Mouse (Mus musculus) neural tube, embryonic 15.5 days (tissue): Measurements from ENCODE around the gene Amhr2. TPM values are rescaled to one million over a fixed set of nuclear protein-coding genes. Genes with fewer than 3 reads are reported as not detected.

Experiments
- ATAC-seq: fragments of 200-750 bp; cut with Nextera tagmentation; 2 replicates; pipeline ENCODE4 v1.8.0; 2017; ENCODE audit warnings: mild to moderate bottlenecking, moderate TSS enrichment, moderate library complexity; ENCODE audit not compliant: low FRiP score
- H3K27ac ChIP-seq: fragments of 300-500 bp; sonication (generic); replicated peaks from 2 replicates; pipeline ENCODE4 v1.5.1; 2015; ENCODE audit warnings: mild to moderate bottlenecking, inconsistent platforms
- H3K27me3 ChIP-seq: fragments of 300-500 bp; sonication (generic); replicated peaks from 2 replicates; pipeline ENCODE4 v1.6.1; 2015; ENCODE audit warnings: inconsistent platforms
- H3K36me3 ChIP-seq: fragments of 300-500 bp; sonication (generic); 2 replicates; pipeline ENCODE4 v1.6.1; 2015; ENCODE audit warnings: inconsistent platforms
- H3K4me1 ChIP-seq: fragments of 300-500 bp; sonication (generic); 2 replicates; pipeline ENCODE4 v1.6.1; 2015; ENCODE audit warnings: inconsistent platforms
- H3K4me2 ChIP-seq: fragments of 300-500 bp; sonication (generic); 2 replicates; pipeline ENCODE4 v1.6.1; 2015; ENCODE audit warnings: inconsistent platforms, mild to moderate bottlenecking, moderate library complexity
- H3K4me3 ChIP-seq: fragments of 300-500 bp; sonication (generic); replicated peaks from 2 replicates; pipeline ENCODE4 v1.5.1; 2015; ENCODE audit warnings: mild to moderate bottlenecking, inconsistent platforms
- H3K9ac ChIP-seq: fragments of 300-500 bp; sonication (generic); replicated peaks from 2 replicates; pipeline ENCODE4 v1.6.1; 2015; ENCODE audit warnings: mild to moderate bottlenecking, inconsistent platforms
- H3K9me3 ChIP-seq: fragments of 300-500 bp; sonication (generic); replicated peaks from 2 replicates; pipeline ENCODE4 v1.6.1; 2016; ENCODE audit warnings: inconsistent platforms
- WGBS: fragments of 180-500 bp; shearing (Covaris S2); methylation state at CpG from one replicate; pipeline ENCODE4 v1.1.7; 2015; ENCODE audit warnings: mixed read lengths; 5-methylcytosine and 5-hydroxymethylcytosine counted together
- polyA plus RNA-seq: library from polyadenylated mRNA; unstranded; fragments of >200 nt; fragmentation: Nextera tagmentation; extraction: Ambion mirVana; gene quantifications from 2 replicates; pipeline ENCODE4 v1.2.1, GENCODE M21; 2015

Gene Amhr2
- polyA plus RNA-seq, 1 experiment from 2014 or later: 0.83 TPM

DNA sequence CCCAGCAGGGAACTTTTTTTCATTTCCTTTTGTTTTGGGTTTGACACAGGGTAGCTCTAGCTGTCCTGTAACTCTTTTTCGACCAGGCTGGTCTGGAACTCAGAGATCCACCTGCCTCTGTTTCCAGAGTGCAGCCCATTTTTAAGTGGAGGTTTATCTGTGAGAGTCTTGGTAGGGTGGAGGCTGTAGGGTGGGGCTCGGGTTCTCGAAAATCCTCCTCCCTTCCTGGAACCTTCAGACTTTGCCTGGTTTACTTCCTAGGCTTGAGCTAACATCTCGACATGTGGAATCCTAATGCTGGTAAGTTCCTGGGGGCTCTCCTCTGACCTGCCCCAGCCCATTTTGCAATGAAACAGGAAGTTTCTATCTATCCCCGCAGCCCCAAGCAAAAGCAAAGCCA is 14.7 kb downstream of the Amhr2 start:
- Histone ChIP-seq H3K27me3 (no peaks in the 10 kb centered on the region), H3K9me3 (no peaks in the 10 kb centered on the region), H3K4me2 (peak overlapping the region; percentile 58), H3K4me1 (peaks cover 19% of the 10 kb centered on the region), H3K36me3 (no peaks in the 10 kb centered on the region; the same call in 1 of the 2 replicates), H3K4me3 (0 out of 2 replicates have a peak overlapping the region, but pooled peaks have one; percentile 45), H3K27ac (no peak overlapping the region), H3K9ac (no peak overlapping the region)
- 73% methylated on average over 5 of the region's 5 CpGs for WGBS
- ATAC-seq: no peak

DNA sequence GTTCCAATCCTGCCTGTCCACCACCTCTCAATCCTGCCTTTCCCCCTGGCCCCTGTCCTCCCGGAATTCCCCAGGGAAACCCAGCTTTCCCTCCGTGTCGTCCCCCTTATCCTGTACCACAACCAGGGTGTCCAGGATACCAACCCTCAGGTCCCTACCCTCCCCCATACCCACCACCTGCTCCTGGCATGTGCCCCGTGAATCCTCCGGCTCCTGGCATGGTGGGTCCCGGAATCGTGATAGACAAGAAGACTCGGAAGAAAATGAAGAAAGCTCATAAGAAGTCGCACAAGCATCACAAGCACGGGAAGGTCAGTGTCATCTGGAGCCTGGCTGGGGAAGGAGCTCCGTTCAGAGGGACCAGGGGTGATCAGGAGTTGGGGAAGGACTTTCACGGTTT is 15.2 kb downstream of the Amhr2 start:
- WGBS: 85% methylated on average over 12 of the region's 12 CpGs
- no peak for ATAC-seq
- peak overlapping the region; percentile 58; the same call in 1 of the 2 replicates for H3K4me2 ChIP-seq

DNA sequence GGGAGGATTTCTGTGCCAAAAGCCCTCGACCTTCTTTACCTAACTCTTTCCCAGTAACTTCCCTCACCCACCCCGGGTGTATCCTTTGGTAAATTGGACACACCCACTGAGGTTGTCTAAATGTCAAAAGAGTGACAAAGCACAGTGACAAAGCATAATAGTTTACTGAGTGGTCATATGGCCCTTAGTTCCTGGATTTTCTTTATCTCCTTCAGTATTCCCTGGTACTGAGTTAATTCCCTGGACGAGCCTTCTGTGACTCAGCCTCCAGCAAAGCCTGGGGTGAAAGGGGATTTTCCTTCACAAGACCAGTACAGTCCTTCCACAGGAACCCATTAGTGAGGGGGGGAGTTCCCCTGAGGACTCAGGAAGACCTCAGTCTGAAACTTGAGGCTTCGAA is 15.8 kb downstream of the Amhr2 start:
- Histone ChIP-seq H3K36me3 (no peaks in the 10 kb centered on the region; the same call in 1 of the 2 replicates), H3K9ac (no peak overlapping the region), H3K27ac (no peak overlapping the region), H3K4me1 (peaks cover 19% of the 10 kb centered on the region), H3K4me3 (no peak overlapping the region), H3K9me3 (no peaks in the 10 kb centered on the region), H3K27me3 (no peaks in the 10 kb centered on the region), H3K4me2 (no peak overlapping the region)
- 73% methylated on average over 4 of the region's 4 CpGs for WGBS
- no peak for ATAC-seq

More for the DNA sequence above, 15.2 kb downstream of the Amhr2 start:
- H3K9me3 ChIP-seq: no peaks in the 10 kb centered on the region
- H3K27ac ChIP-seq: no peak overlapping the region
- H3K4me3 ChIP-seq: no peak overlapping the region
- peaks cover 19% of the 10 kb centered on the region for H3K4me1 ChIP-seq
- no peak overlapping the region for H3K9ac ChIP-seq
- H3K27me3 ChIP-seq: no peaks in the 10 kb centered on the region
- no peaks in the 10 kb centered on the region; the same call in 1 of the 2 replicates for H3K36me3 ChIP-seq

DNA sequence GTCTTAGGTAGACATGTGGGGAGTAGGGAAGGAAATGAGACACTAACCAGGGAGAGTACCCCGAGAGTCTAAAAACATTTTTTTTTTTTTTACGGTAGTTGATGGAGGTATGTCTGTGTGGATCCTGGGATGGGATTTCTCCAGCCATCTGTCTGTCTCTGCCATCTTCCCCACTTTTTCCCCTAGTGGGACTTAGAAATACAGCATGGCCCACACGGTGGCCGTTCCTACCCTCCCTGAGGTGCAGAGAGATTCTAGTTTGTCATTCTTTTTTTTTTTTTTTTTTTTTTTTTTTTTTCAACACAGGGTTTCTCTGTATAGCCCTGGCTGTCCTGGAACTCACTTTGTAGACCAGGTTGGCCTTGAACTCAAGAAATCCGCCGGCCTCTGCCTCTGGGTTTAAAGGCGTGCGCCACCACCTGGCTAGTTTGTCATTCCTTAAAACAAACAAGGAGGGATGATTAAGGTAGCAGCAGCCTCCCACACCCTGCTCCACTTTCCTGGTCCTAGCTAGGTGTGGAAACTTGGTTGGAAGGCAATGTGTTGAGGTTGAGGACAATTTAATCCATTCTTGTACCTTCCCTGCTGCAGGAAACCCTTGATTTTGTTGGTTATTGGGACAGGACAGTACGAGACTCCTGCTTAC is 16.4 kb downstream of the Amhr2 start:
- H3K27me3 ChIP-seq: no peaks in the 10 kb centered on the region
- H3K36me3 ChIP-seq: no peaks in the 10 kb centered on the region; the same call in 1 of the 2 replicates
- H3K4me2 ChIP-seq: no peak overlapping the region
- no peak overlapping the region for H3K9ac ChIP-seq
- H3K9me3 ChIP-seq: no peaks in the 10 kb centered on the region
- peaks cover 19% of the 10 kb centered on the region for H3K4me1 ChIP-seq
- H3K27ac ChIP-seq: no peak overlapping the region
- H3K4me3 ChIP-seq: no peak overlapping the region
- WGBS: 86% methylated on average over 9 of the region's 9 CpGs
- no peak for ATAC-seq

DNA sequence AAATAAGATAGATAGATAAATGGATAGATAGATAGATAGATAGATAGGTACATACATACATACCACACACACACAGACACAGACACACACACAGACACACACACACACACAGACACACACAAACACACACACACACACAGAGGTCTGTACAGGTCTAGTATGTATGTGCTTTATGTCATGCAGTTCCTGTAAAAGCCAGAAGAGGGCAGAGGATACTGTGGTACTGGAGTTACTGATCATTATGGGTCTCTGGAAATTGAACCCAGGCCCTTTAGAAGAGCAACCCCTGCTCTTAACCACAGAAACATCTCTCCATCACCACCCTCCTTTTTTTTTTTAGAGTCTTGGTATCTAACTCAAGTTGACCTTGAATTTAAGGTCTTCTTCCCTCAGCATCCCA is 18.5 kb downstream of the Amhr2 start:
- no peak for ATAC-seq
- H3K9me3 ChIP-seq: no peaks in the 10 kb centered on the region
- H3K36me3 ChIP-seq: no peaks in the 10 kb centered on the region; the same call in 1 of the 2 replicates
- H3K9ac ChIP-seq: no peak overlapping the region
- no peaks in the 10 kb centered on the region for H3K27me3 ChIP-seq
- H3K4me3 ChIP-seq: no peak overlapping the region
- no peak overlapping the region for H3K4me2 ChIP-seq
- H3K4me1 ChIP-seq: peaks cover 19% of the 10 kb centered on the region
- H3K27ac ChIP-seq: no peak overlapping the region

DNA sequence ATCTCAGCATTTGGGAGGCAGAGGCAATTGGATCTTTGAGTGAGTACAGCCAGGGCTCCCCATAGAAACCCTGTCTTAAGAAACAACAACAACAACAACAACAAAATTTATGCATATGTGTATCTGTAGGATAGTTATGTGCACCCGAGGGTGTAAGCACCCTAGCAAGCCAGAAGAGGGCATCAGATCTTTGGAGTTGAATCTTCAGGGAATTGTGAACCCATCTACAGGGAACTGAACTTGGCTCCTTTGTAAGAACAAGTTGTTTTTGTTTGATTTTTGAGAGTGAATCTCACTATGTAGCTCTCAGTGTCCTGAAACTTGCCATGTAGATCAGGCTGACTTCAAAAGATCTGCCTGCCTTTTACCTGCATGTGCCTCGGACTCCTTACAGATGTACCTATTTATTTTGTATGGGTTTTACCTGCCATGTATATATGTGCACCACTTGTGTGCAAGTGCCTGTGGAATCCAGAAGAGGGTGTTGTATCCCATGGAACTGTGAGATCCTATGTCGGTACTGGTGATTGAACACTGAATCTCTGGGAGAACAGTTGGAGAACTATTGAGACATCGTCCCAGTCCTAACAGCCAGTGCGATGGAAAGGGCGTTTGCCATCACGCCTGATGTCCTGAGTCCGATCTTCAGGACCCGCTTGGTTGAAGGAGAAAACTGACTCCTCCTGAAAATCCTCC is 23.7 kb downstream of the Amhr2 start:
- Histone ChIP-seq H3K27ac (no peak overlapping the region), H3K4me3 (no peak overlapping the region), H3K9ac (no peak overlapping the region), H3K9me3 (no peaks in the 10 kb centered on the region), H3K4me2 (no peak overlapping the region), H3K4me1 (peaks cover 17% of the 10 kb centered on the region), H3K27me3 (no peaks in the 10 kb centered on the region), H3K36me3 (0 out of 2 replicates have a peak, but pooled peaks cover 2% of the 10 kb centered on the region)
- WGBS: 97% methylated on average over 9 of the region's 9 CpGs
- ATAC-seq: no peak

DNA sequence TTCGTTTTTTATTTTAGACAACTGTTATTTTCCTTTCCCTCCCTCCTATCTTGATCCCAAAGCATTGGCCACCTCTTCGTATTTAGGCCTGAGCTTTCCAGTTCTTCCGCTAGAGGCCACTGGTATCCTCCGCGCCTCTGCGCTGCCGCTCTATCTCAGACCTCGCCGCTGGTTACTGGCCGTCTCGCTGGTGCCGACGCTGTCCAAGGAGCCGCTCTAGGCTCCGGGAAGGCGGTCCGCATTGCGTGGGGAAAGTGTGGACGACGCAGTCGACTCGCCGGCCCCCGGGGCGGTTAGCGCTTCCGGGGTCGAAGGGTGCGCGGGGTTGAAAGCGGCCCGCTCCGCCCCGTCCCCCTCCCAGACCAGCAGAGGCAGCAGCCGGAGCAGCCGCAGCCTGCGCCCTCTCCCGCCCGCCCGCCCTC is 25.0 kb downstream of the Amhr2 start, which contains the start of gene Pcbp2:
Gene Pcbp2, plus strand, starts transcription at position 357 of the 422 bp plus-strand sequence.
- peak within 1 kb of the TSS; percentile 79 for H3K4me3 ChIP-seq
- WGBS: under 1% methylated on average over 30 of the region's 40 CpGs
- ATAC-seq: peak; percentile 99
- no peaks in the 10 kb centered on the region for H3K27me3 ChIP-seq
- no peaks in the 10 kb centered on the region for H3K9me3 ChIP-seq
- H3K36me3 ChIP-seq: peaks cover 16% of the 10 kb centered on the region
- H3K4me2 ChIP-seq: peak within 1 kb of the TSS; percentile 59
- peaks cover 17% of the 10 kb centered on the region for H3K4me1 ChIP-seq
- peak within 1 kb of the TSS; percentile 95 for H3K27ac ChIP-seq
- H3K9ac ChIP-seq: peak within 1 kb of the TSS; percentile 86

DNA sequence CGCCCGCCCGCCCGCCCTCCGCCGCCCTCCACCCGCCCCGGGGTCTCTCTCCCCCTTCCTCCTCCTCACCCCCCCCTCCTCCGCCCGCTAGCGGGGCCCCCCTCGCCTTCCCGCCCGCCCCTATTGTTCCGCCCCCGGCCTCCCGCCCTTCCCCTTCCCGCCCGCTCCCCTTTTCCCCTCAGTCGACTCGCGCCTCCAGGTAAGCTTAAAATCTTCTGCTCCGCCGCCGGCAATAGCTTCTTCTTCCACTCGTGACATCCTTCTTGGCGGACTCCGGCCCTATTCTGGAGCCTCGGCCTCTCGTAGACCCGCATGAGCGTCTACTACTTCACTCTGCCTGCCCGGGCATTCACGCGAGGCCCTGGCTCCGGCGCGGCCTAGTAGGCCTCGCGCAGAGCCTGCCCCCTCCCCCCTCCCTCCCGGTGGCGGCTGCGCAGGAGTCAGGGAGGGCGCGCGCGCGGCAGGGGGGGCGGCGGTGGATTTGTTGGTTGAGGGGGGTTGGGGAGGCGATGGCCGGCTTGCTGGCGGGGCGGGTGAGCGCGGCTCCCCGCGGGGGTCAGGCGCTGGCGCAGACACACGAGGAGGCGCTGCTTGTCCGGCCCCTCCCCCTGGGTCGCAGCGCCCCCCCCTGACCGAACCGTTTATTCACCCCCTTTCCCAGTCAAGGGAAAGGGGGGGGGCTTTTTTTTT is 25.6 kb downstream of the Amhr2 start:
- H3K27me3 ChIP-seq: no peaks in the 10 kb centered on the region
- peak overlapping the region; percentile 95 for H3K27ac ChIP-seq
- peaks cover 21% of the 10 kb centered on the region for H3K36me3 ChIP-seq
- peak overlapping the region; percentile 79 for H3K4me3 ChIP-seq
- 1% methylated on average over 41 of the region's 67 CpGs for WGBS
- H3K9ac ChIP-seq: peak overlapping the region; percentile 86
- peaks cover 17% of the 10 kb centered on the region for H3K4me1 ChIP-seq
- H3K9me3 ChIP-seq: no peaks in the 10 kb centered on the region
- peak; percentile 77 for ATAC-seq
- H3K4me2 ChIP-seq: peak overlapping the region; percentile 59

DNA sequence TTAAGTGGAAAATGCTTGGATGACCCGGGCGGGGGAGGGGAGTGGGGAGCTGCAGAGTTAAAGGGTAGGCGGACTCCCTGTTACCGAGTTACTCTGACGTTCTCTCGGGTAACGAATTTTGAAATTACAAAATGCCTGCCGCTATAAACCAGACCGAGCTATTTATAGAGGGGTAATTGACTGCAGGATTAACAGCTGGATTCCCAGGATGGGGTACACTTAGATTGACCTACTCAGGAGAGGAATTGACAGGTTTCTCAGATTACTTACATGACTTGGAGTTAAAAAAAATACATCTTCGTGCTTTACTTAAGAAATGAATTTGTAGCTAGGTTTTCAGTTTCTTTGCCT is 26.1 kb downstream of the Amhr2 start:
- no peak for ATAC-seq
- H3K4me2 ChIP-seq: peak overlapping the region; percentile 59
- peak overlapping the region; percentile 79 for H3K4me3 ChIP-seq
- H3K36me3 ChIP-seq: peaks cover 26% of the 10 kb centered on the region
- H3K27ac ChIP-seq: peak overlapping the region; percentile 95
- H3K9me3 ChIP-seq: no peaks in the 10 kb centered on the region
- H3K4me1 ChIP-seq: peaks cover 17% of the 10 kb centered on the region
- peak overlapping the region; percentile 86 for H3K9ac ChIP-seq
- no peaks in the 10 kb centered on the region for H3K27me3 ChIP-seq
- WGBS: 3% methylated on average over 10 of the region's 10 CpGs

DNA sequence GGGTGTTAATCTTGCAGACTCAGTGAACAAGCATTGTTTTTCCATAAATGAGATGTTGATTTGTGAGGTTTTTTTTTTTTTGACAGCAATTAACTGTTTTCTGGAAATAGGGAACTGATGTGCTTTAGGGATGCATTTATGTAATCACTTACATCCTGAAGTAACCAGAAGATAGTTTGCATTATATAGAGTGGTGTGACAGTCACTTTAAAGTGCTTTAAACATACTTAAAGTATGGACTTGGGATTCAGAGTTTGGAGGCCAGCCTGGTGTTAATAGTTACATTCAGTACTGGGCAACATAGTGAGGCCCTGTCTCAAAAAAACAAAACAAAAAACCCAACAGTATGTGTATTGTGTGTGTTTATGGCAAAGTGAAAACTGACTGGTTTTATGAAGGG is 26.6 kb downstream of the Amhr2 start:
- H3K4me3 ChIP-seq: peak overlapping the region; percentile 79

DNA sequence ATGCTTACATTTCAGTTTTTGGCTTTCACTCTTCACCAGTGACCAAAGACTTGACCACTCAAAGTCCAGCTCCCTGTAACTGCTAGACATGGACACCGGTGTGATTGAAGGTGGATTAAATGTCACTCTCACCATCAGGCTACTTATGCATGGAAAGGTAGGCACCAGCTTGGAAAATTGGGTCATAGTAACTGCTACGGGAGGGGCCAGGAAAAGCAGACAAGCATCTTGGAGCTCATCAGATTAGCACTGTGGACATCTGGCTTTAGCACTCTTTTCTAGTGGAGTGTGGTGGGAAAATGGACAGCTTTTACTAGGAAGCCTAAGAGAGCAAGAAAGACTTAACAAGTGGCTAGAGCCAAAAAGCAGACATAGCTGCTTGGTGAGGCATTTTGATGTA is 28.1 kb downstream of the Amhr2 start:
- H3K4me2 ChIP-seq: no peak overlapping the region
- no peaks in the 10 kb centered on the region for H3K9me3 ChIP-seq
- H3K4me1 ChIP-seq: peaks cover 17% of the 10 kb centered on the region
- no peak overlapping the region for H3K9ac ChIP-seq
- H3K36me3 ChIP-seq: peaks cover 39% of the 10 kb centered on the region
- 81% methylated on average over 2 of the region's 2 CpGs for WGBS
- H3K4me3 ChIP-seq: no peak overlapping the region
- ATAC-seq: no peak
- H3K27ac ChIP-seq: no peak overlapping the region
- H3K27me3 ChIP-seq: no peaks in the 10 kb centered on the region

More for the DNA sequence above, 26.6 kb downstream of the Amhr2 start:
- no peak overlapping the region for H3K27ac ChIP-seq
- H3K27me3 ChIP-seq: no peaks in the 10 kb centered on the region
- ATAC-seq: no peak
- H3K9me3 ChIP-seq: no peaks in the 10 kb centered on the region
- peaks cover 30% of the 10 kb centered on the region for H3K36me3 ChIP-seq
- H3K9ac ChIP-seq: peak overlapping the region; percentile 86
- peaks cover 17% of the 10 kb centered on the region for H3K4me1 ChIP-seq
- H3K4me2 ChIP-seq: peak overlapping the region; percentile 59
